Mouse (Mus musculus): ENCODE results near the gene Sept9. TPM values are rescaled to one million over a fixed set of nuclear protein-coding genes. Genes with fewer than 3 reads are reported as not detected.

Gene Sept9
- polyA plus RNA-seq, 1 experiment from 2014 or later = 34.5 TPM

DNA sequence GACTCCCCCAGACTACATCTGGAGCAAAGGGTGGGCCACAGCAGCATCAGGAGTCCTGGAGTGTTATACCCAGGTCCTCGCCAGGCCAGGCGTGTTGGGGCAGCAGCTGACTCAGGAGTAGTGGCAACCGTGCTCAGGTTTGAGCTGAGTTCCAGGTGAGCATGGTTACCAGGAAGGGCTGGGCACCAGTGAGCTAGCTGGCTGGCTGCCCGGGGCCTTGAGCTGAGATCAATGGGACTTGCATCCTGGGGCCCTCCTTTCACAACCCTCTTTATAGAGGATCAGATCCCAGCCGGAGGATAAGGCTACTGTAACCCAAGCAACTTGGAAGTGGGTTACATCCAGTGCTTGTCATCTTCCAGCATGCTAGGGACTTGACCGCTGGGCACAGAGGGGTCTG lies 5.6 kb downstream of the Sept9 start:
- peaks cover 39% of the 10 kb centered on the region for H3K4me1 ChIP-seq (ENCODE audit: insufficient read depth)
- H3K9me3 ChIP-seq (ENCODE audit: low read length) = no peaks in the 10 kb centered on the region
- H3K36me3 ChIP-seq (replicated peaks; ENCODE audit: insufficient read depth, low read length) = no peaks in the 10 kb centered on the region
- no peak overlapping the region for H3K9ac ChIP-seq (replicated peaks)
- peak overlapping the region; percentile 53 for H3K4me2 ChIP-seq (ENCODE audit: low read depth, low read length)
- DNase-seq = peak; percentile 75
- peak overlapping the region; percentile 92 for H3K27ac ChIP-seq (ENCODE audit: low read depth)
- TF ChIP-seq EP300 (IDR thresholded peaks at IDR 0.05; ENCODE audit: low read depth) (no peak), CTCF (IDR thresholded peaks at IDR 0.05; ENCODE audit: low read depth) (no peak)
- ATAC-seq = peak; percentile 72
- 61% methylated on average over 6 of the region's 6 CpGs for WGBS (ENCODE audit: insufficient replicate concordance)
- no peaks in the 10 kb centered on the region; the same call in 1 of the 2 replicates for H3K27me3 ChIP-seq (ENCODE audit: insufficient read depth, low read length)
- no peak overlapping the region for H3K4me3 ChIP-seq (ENCODE audit: low read depth, low read length)

DNA sequence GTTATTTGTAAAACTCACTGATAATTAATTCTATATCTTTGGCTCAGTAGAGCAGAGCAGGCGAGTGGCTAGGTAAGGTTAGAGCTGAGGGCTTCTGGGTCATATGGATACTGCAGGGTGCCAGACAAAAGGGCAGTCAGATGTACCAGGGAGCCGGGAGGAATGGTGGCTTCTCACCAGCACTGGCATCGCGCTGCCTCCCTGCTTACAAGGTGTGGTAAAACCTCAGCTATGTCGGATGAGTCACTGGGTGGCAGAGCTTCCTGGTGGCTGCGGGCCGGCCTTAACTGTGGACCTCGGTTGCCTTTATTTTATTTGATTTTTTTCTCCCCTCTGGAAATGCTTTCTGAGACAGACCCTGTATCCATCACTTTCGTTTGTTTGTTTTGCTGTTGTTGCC lies 6.0 kb downstream of the Sept9 start:
- Histone ChIP-seq H3K9ac (replicated peaks) (no peak overlapping the region), H3K4me2 (ENCODE audit: low read depth, low read length) (peak overlapping the region; percentile 53; the same call in 1 of the 2 replicates), H3K9me3 (ENCODE audit: low read length) (no peaks in the 10 kb centered on the region), H3K4me1 (ENCODE audit: insufficient read depth) (peaks cover 39% of the 10 kb centered on the region), H3K36me3 (replicated peaks; ENCODE audit: insufficient read depth, low read length) (no peaks in the 10 kb centered on the region), H3K27me3 (ENCODE audit: insufficient read depth, low read length) (no peaks in the 10 kb centered on the region), H3K27ac (ENCODE audit: low read depth) (peak overlapping the region; percentile 92), H3K4me3 (ENCODE audit: low read depth, low read length) (no peak overlapping the region)
- ATAC-seq = no peak
- WGBS (ENCODE audit: insufficient replicate concordance) = 71% methylated on average over 9 of the region's 9 CpGs
- DNase-seq = no peak
- no peak for TF ChIP-seq CTCF (IDR thresholded peaks at IDR 0.05; ENCODE audit: low read depth)
- no peak for TF ChIP-seq EP300 (IDR thresholded peaks at IDR 0.05; ENCODE audit: low read depth)

DNA sequence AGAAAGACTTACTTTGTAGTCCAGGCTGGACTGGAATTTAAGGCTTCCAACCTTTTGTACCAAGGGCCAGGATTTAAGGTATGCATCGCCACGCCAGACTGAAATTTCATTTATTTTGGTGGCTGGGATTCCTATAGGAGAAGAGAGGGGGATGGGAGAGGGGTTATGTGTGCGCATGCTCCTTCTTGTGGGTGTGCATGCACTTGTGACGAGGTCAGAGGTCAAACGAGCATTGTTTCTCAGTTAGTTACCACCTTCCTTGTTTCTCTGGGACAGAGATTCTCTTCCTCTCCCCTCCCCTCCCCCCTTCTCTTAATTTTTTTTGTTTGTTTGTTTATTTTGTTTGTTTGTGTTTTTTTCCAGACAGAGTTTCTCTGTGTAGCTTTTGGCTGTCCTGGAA lies 8.0 kb downstream of the Sept9 start:
- TF ChIP-seq CTCF (IDR thresholded peaks at IDR 0.05; ENCODE audit: low read depth) (no peak), EP300 (IDR thresholded peaks at IDR 0.05; ENCODE audit: low read depth) (no peak)
- Histone ChIP-seq H3K9ac (replicated peaks) (no peak overlapping the region), H3K27ac (ENCODE audit: low read depth) (no peak overlapping the region), H3K4me1 (ENCODE audit: insufficient read depth) (peaks cover 25% of the 10 kb centered on the region; the same call in 1 of the 2 replicates), H3K27me3 (ENCODE audit: insufficient read depth, low read length) (no peaks in the 10 kb centered on the region), H3K36me3 (replicated peaks; ENCODE audit: insufficient read depth, low read length) (no peaks in the 10 kb centered on the region), H3K4me3 (ENCODE audit: low read depth, low read length) (no peak overlapping the region), H3K4me2 (ENCODE audit: low read depth, low read length) (no peak overlapping the region), H3K9me3 (ENCODE audit: low read length) (no peaks in the 10 kb centered on the region)
- 58% methylated on average over 5 of the region's 5 CpGs for WGBS (ENCODE audit: insufficient replicate concordance)
- ATAC-seq = no peak
- no peak for DNase-seq

DNA sequence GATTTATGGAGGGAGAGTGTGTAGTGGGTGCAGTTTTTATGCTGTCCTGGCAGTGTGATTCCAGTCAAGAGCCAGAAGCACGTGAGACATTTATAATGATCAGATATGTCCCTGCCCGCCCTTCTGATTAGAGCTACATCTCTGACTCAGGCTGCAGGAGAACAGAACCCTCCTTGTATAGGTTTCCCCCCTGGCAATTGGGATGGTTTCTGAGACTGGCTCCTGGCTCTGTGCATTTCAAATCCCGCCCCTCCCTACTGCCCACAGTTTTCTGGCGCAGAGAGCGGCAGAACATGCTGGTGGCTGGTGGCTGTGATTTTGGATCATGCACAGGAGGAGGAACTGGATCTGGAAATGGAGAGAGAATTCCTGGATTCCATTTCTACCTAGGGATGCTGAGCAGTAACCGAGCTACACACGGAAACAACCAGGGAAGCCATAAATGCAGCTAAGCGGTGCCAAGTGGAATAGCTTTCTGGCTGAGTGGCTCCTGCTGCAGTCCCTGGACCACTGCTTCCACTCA lies 8.8 kb downstream of the Sept9 start:
- 89% methylated on average over 8 of the region's 8 CpGs for WGBS (ENCODE audit: insufficient replicate concordance)
- no peak for DNase-seq
- H3K4me2 ChIP-seq (ENCODE audit: low read depth, low read length) = no peak overlapping the region

DNA sequence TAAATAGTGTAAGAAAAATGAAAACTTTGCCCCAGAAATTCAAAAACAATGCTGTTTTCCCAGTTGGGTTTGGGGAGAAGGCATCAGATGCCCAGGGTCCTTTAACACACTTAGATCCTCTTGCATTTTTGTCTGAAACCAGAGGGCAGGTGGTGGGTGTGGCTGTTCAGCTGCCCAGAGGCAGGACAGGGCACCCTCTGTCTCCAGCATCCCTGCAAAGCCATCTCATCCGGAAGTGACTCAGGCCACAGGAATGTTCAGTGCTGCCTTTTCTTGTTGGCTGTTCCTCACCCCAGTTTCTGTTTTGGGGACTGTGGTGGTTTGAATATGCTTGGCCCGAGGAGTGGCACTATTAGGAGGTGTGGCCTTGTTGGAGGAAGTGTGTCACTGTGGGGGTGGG lies 17.3 kb downstream of the Sept9 start:
- no peak overlapping the region for H3K4me2 ChIP-seq (ENCODE audit: low read depth, low read length)
- H3K36me3 ChIP-seq (replicated peaks; ENCODE audit: insufficient read depth, low read length) = no peaks in the 10 kb centered on the region
- no peak overlapping the region for H3K27ac ChIP-seq (ENCODE audit: low read depth)
- no peaks in the 10 kb centered on the region for H3K9me3 ChIP-seq (ENCODE audit: low read length)
- DNase-seq = no peak
- H3K4me3 ChIP-seq (ENCODE audit: low read depth, low read length) = no peak overlapping the region
- ATAC-seq = no peak
- H3K4me1 ChIP-seq (ENCODE audit: insufficient read depth) = no peaks in the 10 kb centered on the region
- no peaks in the 10 kb centered on the region for H3K27me3 ChIP-seq (ENCODE audit: insufficient read depth, low read length)
- no peak for TF ChIP-seq CTCF (IDR thresholded peaks at IDR 0.05; ENCODE audit: low read depth)
- TF ChIP-seq EP300 (IDR thresholded peaks at IDR 0.05; ENCODE audit: low read depth) = no peak
- 50% methylated on average over 2 of the region's 2 CpGs for WGBS (ENCODE audit: insufficient replicate concordance)
- H3K9ac ChIP-seq (replicated peaks) = no peak overlapping the region

More for the DNA sequence above, 8.8 kb downstream of the Sept9 start:
- Histone ChIP-seq H3K9ac (replicated peaks) (no peak overlapping the region), H3K36me3 (replicated peaks; ENCODE audit: insufficient read depth, low read length) (no peaks in the 10 kb centered on the region), H3K27me3 (ENCODE audit: insufficient read depth, low read length) (no peaks in the 10 kb centered on the region), H3K4me3 (ENCODE audit: low read depth, low read length) (no peak overlapping the region), H3K9me3 (ENCODE audit: low read length) (no peaks in the 10 kb centered on the region), H3K4me1 (ENCODE audit: insufficient read depth) (peaks cover 21% of the 10 kb centered on the region; the same call in 1 of the 2 replicates), H3K27ac (ENCODE audit: low read depth) (no peak overlapping the region)
- no peak for TF ChIP-seq CTCF (IDR thresholded peaks at IDR 0.05; ENCODE audit: low read depth)
- no peak for ATAC-seq

DNA sequence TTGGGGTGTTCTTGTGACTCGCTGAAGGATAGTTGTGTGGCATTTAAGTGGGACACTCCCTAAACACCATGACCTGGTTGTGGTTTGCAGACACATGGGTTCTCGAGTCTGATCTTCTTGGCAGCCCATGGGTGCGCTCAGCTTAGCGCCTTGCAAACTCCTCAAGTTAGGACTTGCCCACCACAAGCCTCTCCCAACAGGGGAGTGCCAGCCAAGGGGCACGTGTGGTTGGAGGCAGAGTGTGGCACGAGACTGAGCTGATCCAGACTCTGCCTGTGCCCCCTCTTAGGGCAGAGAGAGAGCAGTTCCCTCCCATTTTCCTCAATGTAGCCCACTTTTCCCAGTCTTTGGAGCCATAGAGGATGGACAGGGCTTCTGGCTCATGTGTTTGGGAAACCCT lies 18.6 kb downstream of the Sept9 start:
- H3K9me3 ChIP-seq (ENCODE audit: low read length) = no peaks in the 10 kb centered on the region
- no peak overlapping the region for H3K4me2 ChIP-seq (ENCODE audit: low read depth, low read length)
- DNase-seq (no peak), ATAC-seq (no peak)
- H3K27ac ChIP-seq (ENCODE audit: low read depth) = no peak overlapping the region
- H3K4me3 ChIP-seq (ENCODE audit: low read depth, low read length) = no peak overlapping the region
- 77% methylated on average over 6 of the region's 6 CpGs for WGBS (ENCODE audit: insufficient replicate concordance)
- TF ChIP-seq EP300 (IDR thresholded peaks at IDR 0.05; ENCODE audit: low read depth) = no peak
- TF ChIP-seq CTCF (IDR thresholded peaks at IDR 0.05; ENCODE audit: low read depth) = no peak
- no peak overlapping the region for H3K9ac ChIP-seq (replicated peaks)
- H3K4me1 ChIP-seq (ENCODE audit: insufficient read depth) = peaks cover 7% of the 10 kb centered on the region
- H3K27me3 ChIP-seq (ENCODE audit: insufficient read depth, low read length) = no peaks in the 10 kb centered on the region
- no peaks in the 10 kb centered on the region for H3K36me3 ChIP-seq (replicated peaks; ENCODE audit: insufficient read depth, low read length)

DNA sequence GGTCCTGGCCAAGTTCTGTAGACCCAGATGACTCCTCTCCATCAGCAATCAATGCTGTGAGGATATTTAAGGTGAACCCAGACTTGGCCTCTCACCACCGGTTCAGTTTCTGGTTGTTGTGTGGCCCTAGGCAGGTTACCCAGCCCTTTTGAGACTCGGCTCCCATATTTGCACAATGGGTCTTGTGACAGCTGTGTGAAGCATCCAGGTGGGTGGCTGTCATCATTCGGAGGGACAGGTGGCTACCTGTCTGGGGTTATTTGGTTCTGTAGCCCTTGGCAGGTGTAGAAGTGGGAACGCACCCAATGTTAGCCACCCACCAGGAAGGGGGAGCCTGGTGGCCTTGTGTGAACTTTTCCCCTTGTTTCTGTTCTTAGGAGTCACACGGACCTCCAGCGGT lies 19.0 kb downstream of the Sept9 start:
- no peak for ATAC-seq
- TF ChIP-seq EP300 (IDR thresholded peaks at IDR 0.05; ENCODE audit: low read depth) = no peak
- TF ChIP-seq CTCF (IDR thresholded peaks at IDR 0.05; ENCODE audit: low read depth) = no peak

More for the DNA sequence above, 19.0 kb downstream of the Sept9 start:
- WGBS (ENCODE audit: insufficient replicate concordance) = 79% methylated on average over 6 of the region's 6 CpGs
- no peak overlapping the region for H3K4me3 ChIP-seq (ENCODE audit: low read depth, low read length)
- no peak overlapping the region for H3K4me2 ChIP-seq (ENCODE audit: low read depth, low read length)
- DNase-seq = no peak
- no peak overlapping the region for H3K9ac ChIP-seq (replicated peaks)
- H3K4me1 ChIP-seq (ENCODE audit: insufficient read depth) = peaks cover 7% of the 10 kb centered on the region
- no peaks in the 10 kb centered on the region for H3K9me3 ChIP-seq (ENCODE audit: low read length)
- H3K27ac ChIP-seq (ENCODE audit: low read depth) = no peak overlapping the region
- no peaks in the 10 kb centered on the region for H3K36me3 ChIP-seq (replicated peaks; ENCODE audit: insufficient read depth, low read length)
- no peaks in the 10 kb centered on the region for H3K27me3 ChIP-seq (ENCODE audit: insufficient read depth, low read length)
